Mouse (Mus musculus) cortical plate, adult 2 months (tissue): Measurements from ENCODE around the gene Hist1h4i. TPM values are rescaled to one million over a fixed set of nuclear protein-coding genes. Genes with fewer than 3 reads are reported as not detected.
"Not testable (repeated sequence)": the region's sequence is repeated elsewhere in the genome, so short reads cannot be mapped to it uniquely, and the experiment has no call there.

Source experiments
- H3K27ac ChIP-seq: fragments of 200-500 bp; 2 replicates; pipeline ENCODE4 v1.5.1; 2012; ENCODE audit warnings: low read length, control low read depth, inconsistent platforms; ENCODE audit not compliant: insufficient read depth
- H3K4me1 ChIP-seq: fragments of 200-500 bp; 2 replicates; pipeline ENCODE4 v1.6.1; 2011; ENCODE audit warnings: low read length; ENCODE audit not compliant: control insufficient read depth, insufficient read depth
- H3K4me3 ChIP-seq: fragments of 200-500 bp; 2 replicates; pipeline ENCODE4 v1.5.1; 2011; ENCODE audit warnings: mild to moderate bottlenecking, low read length, control low read depth; ENCODE audit not compliant: insufficient read depth
- CTCF ChIP-seq: fragments of 200-500 bp; IDR thresholded peaks from 2 replicates; pipeline ENCODE4 v1.5.1; 2011; ENCODE audit warnings: mild to moderate bottlenecking, control low read depth, low read length; ENCODE audit not compliant: insufficient read depth; ENCODE audit errors: extremely low read depth
- POLR2A ChIP-seq: fragments of 200-500 bp; IDR thresholded peaks from 2 replicates; pipeline ENCODE4 v1.6.1; 2011; ENCODE audit warnings: mild to moderate bottlenecking, low read length, control low read depth; ENCODE audit not compliant: insufficient read depth; ENCODE audit errors: extremely low read depth
- polyA plus RNA-seq: library from polyadenylated mRNA; depleted of rRNA; stranded (reverse); fragments of >200 nt; gene quantifications from 2 replicates; pipeline ENCODE4 v1.2.3, GENCODE M21; 2012

The Hist1h4i gene
- polyA plus RNA-seq, 1 experiment, result 7.9 TPM

- Histone ChIP-seq H3K4me1 (peaks cover 1% of the 10 kb centered on the region; the same call in 1 of the 2 replicates), H3K27ac (no peak overlapping the region), H3K4me3 (no peak overlapping the region)
- TF ChIP-seq CTCF (no peak), POLR2A (no peak)
Observed at GRCm38 (mm10) chr13:22036986-22037385, 4.2 kb downstream of the Hist1h4i start.

GRCm38 (mm10) chr13:22036149-22036956 is 4.8 kb downstream of the Hist1h4i start:
- H3K27ac ChIP-seq, result no peak overlapping the region
- TF ChIP-seq POLR2A, result no peak
- no peak for TF ChIP-seq CTCF

GRCm38 (mm10) chr13:22035267-22036148 is 5.7 kb downstream of the Hist1h4i start, which contains the start of the genes Hist1h2ah and Hist1h2bk:
Gene Hist1h2ah, minus strand, starts transcription at chr13:22035568.
Gene Hist1h2bk, plus strand, starts transcription at chr13:22035870.
- H3K4me1 ChIP-seq, H3K27ac ChIP-seq: not testable (repeated sequence)
- H3K4me3 ChIP-seq, result peak within 1 kb of the TSS; percentile 14; the same call in 1 of the 2 replicates
- peak; percentile 78 for TF ChIP-seq POLR2A

More at GRCm38 (mm10) chr13:22036149-22036956, 4.8 kb downstream of the Hist1h4i start:
- Histone ChIP-seq H3K4me1 (peaks cover 1% of the 10 kb centered on the region; the same call in 1 of the 2 replicates), H3K4me3 (peak overlapping the region; percentile 14; the same call in 1 of the 2 replicates)

- TF ChIP-seq CTCF (no peak), POLR2A (no peak)
- H3K27ac ChIP-seq, result no peak overlapping the region
- no peak overlapping the region for H3K4me3 ChIP-seq
- H3K4me1 ChIP-seq, result peaks cover 1% of the 10 kb centered on the region; the same call in 1 of the 2 replicates
Observed at GRCm38 (mm10) chr13:22034443-22035266, 6.5 kb downstream of the Hist1h4i start.

GRCm38 (mm10) chr13:22033741-22034442 is 7.3 kb downstream of the Hist1h4i start:
- Histone ChIP-seq H3K4me3 (no peak overlapping the region), H3K4me1 (peaks cover 1% of the 10 kb centered on the region; the same call in 1 of the 2 replicates), H3K27ac (no peak overlapping the region)
- TF ChIP-seq POLR2A (no peak), CTCF (no peak)

GRCm38 (mm10) chr13:22030493-22030892 is 10.7 kb downstream of the Hist1h4i start:
- no peak for TF ChIP-seq CTCF
- TF ChIP-seq POLR2A, result no peak
- no peak overlapping the region for H3K4me3 ChIP-seq
- peaks cover 1% of the 10 kb centered on the region; the same call in 1 of the 2 replicates for H3K4me1 ChIP-seq
- H3K27ac ChIP-seq, result no peak overlapping the region

- H3K4me1 ChIP-seq, result peaks cover 1% of the 10 kb centered on the region; the same call in 1 of the 2 replicates
- TF ChIP-seq POLR2A (no peak), CTCF (no peak)
- H3K27ac ChIP-seq, result no peak overlapping the region
- no peak overlapping the region for H3K4me3 ChIP-seq
Observed at GRCm38 (mm10) chr13:22029928-22030327, 11.2 kb downstream of the Hist1h4i start.

GRCm38 (mm10) chr13:22028673-22029460 is 12.3 kb downstream of the Hist1h4i start:
- Histone ChIP-seq H3K4me3 (peak overlapping the region; percentile 30), H3K27ac (no peak overlapping the region), H3K4me1 (no peaks in the 10 kb centered on the region)
- TF ChIP-seq POLR2A (no peak), CTCF (peak; percentile 90)
